Mouse (Mus musculus): ENCODE data around the gene Mybpc1. TPM values are rescaled to one million over a fixed set of nuclear protein-coding genes. Genes with fewer than 3 reads are reported as not detected.

Mybpc1 gene
- 0.85 to 2.3 TPM (median 1.4 TPM) in 4 replicates for total RNA-seq (2023)

GRCm38 (mm10) chr10:88604943-88605342, at the start of gene Mybpc1:
Gene Mybpc1, minus strand, starts transcription at chr10:88605152.

GRCm38 (mm10) chr10:88503421-88504314, 101.3 kb downstream of the Mybpc1 start, which contains the start of gene Chpt1:
Gene Chpt1, minus strand, starts transcription at chr10:88504073.

Other genes with a start within 250 kb of the Mybpc1 start
- gene Dram1, start 226.1 kb downstream of the Mybpc1 start, total RNA-seq (2023) = 0.27 to 1.3 TPM (median 0.62 TPM) in 4 replicates
- 44.1 to 51.4 TPM (median 46.1 TPM) in 4 replicates for gene Gnptab, start 226.0 kb downstream of the Mybpc1 start, total RNA-seq (2023)
- 0.51 to 0.66 TPM in 2 of 4 replicates, not detected in the others for gene Sycp3, start 145.6 kb downstream of the Mybpc1 start, total RNA-seq (2023)
- 2.7 to 5.8 TPM (median 4.5 TPM) in 4 replicates for gene Chpt1, start 101.1 kb downstream of the Mybpc1 start, total RNA-seq (2023)
- 11.0 to 15.3 TPM (median 13.4 TPM) in 4 replicates for gene Spic, start 79.9 kb upstream of the Mybpc1 start, total RNA-seq (2023)
- 36.5 to 38.7 TPM (median 36.8 TPM) in 4 replicates for gene Arl1, start 125.7 kb upstream of the Mybpc1 start, total RNA-seq (2023)
- gene Utp20, start 221.7 kb upstream of the Mybpc1 start, total RNA-seq (2023) = 44.3 to 58.9 TPM (median 55.1 TPM) in 4 replicates